Mouse (Mus musculus) spleen, embryonic (tissue): Measurements from ENCODE around the gene Zfp949.

Source experiments
- CTCF ChIA-PET: fragments of 350-600 bp; sonication (Branson Sonifier 250); formaldehyde crosslinking; loops from one replicate; lab custom pipeline; 2022; lab: Charles Lee

Gene Zfp949

GRCm38 (mm10) chr9:88547851-88548613 is at the start of gene Zfp949:
Gene Zfp949, plus strand, starts transcription at chr9:88548020.
- CTCF ChIA-PET: no interaction called here

- CTCF ChIA-PET: no interaction called here
Measured at GRCm38 (mm10) chr9:88500112-88500511, 47.7 kb upstream of the Zfp949 start.

DNA sequence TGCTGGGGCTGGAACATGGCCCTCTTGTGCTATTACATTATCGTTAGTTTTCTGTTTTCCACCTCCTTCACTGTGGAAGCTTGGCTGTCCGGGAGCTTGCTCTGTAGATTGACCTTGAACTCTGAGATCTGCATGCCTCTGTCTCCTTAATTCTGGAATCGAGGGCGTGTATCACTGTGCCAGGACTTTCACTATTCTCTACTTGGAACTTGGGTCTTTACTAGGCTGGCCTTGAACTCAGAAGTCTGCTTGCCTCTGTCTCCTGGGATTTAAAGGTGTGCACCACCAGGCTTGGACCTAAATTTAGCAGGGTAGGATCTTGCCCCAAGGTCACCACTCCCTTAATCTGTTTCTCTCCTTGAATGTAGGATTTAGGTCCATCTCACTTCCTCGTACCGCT is 46.0 kb upstream of the Zfp949 start:
- CTCF ChIA-PET: no interaction called here

GRCm38 (mm10) chr9:88515546-88515945 is 32.3 kb upstream of the Zfp949 start:
- CTCF ChIA-PET: no interaction called here

- CTCF ChIA-PET: no interaction called here
Measured at GRCm38 (mm10) chr9:88516361-88516995, 31.3 kb upstream of the Zfp949 start.

- CTCF ChIA-PET: no interaction called here
Measured at GRCm38 (mm10) chr9:88519390-88520121, 28.3 kb upstream of the Zfp949 start.

- CTCF ChIA-PET: interaction anchor here (0.6 kb wide), 1 partner anchor 99 kb away, joined by 6 read pairs; no protein-coding TSS in a partner anchor
Measured at GRCm38 (mm10) chr9:88520122-88520848, 27.5 kb upstream of the Zfp949 start.

- CTCF ChIA-PET: interaction anchor here (0.6 kb wide), 1 partner anchor 99 kb away, joined by 6 read pairs; no protein-coding TSS in a partner anchor
Measured at GRCm38 (mm10) chr9:88520849-88521483, 26.9 kb upstream of the Zfp949 start.

DNA sequence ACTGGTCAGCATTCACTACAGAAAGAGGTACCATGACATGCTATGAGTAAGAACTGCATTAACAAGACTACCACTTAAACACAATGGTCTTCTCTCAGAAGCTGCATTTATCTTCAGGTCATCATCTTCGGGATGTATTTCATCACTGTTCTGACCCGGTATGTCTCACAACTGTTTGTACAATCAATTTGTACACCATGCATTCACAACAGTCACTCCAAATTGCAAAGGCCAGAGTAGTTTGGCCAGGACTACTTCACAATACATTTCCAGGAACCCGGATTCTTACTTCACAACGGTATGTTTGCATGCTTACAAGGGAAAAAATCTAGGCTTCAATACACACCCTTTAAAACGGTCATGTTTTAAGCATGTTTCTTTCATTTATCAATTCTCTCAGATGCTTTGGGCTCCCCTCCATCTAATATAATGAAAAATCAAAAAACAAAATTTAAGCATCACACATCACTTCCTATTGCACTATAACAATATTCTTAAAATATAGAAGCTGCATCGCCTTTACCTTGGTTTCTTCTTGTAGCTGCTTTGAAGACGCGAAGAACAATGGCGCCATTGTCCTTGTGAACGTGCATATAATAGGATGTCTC is 25.8 kb upstream of the Zfp949 start:
- CTCF ChIA-PET: interaction anchor here (0.6 to 1.0 kb wide), 4 partner anchors 20 to 1934 kb away, joined by 3 to 6 read pairs (median 3); no protein-coding TSS in a partner anchor

GRCm38 (mm10) chr9:88522569-88523334 is 25.1 kb upstream of the Zfp949 start:
- CTCF ChIA-PET: interaction anchor here (0.6 to 1.4 kb wide), 5 partner anchors 20 to 1935 kb away, joined by 3 to 6 read pairs (median 3); partner anchors contain the start of gene Syncrip

- CTCF ChIA-PET: interaction anchor here (1.4 kb wide), 1 partner anchor 41 kb away, joined by 4 read pairs; the partner anchor contains the start of gene Syncrip
Measured at GRCm38 (mm10) chr9:88523335-88523668, 24.5 kb upstream of the Zfp949 start.

GRCm38 (mm10) chr9:88524367-88524766 is 23.5 kb upstream of the Zfp949 start:
- CTCF ChIA-PET: interaction anchor here (0.6 to 1.4 kb wide), 2 partner anchors 42 to 60 kb away, joined by 4 to 5 read pairs; partner anchors contain the start of gene Syncrip

GRCm38 (mm10) chr9:88524796-88525195 is 23.0 kb upstream of the Zfp949 start:
- CTCF ChIA-PET: no interaction called here

DNA sequence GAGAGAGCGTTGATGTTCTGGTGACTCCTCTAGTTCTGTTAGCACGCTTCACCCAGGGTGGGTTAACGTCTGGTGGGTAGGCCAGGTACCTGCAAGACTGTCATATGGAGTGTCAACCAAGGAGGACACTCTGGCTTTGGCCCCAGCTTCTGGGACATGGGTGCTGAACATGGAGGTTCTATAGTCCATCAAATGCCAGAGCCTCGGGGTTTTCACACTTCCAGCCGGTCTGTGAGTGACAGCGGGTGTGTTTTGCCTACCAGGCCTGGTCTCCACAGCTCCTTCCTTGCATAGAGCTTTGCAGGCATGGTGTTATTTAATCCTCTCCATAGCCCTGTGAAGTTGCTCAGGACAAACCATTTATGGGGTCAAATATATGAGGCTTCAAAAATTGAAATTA is 22.5 kb upstream of the Zfp949 start:
- CTCF ChIA-PET: no interaction called here

DNA sequence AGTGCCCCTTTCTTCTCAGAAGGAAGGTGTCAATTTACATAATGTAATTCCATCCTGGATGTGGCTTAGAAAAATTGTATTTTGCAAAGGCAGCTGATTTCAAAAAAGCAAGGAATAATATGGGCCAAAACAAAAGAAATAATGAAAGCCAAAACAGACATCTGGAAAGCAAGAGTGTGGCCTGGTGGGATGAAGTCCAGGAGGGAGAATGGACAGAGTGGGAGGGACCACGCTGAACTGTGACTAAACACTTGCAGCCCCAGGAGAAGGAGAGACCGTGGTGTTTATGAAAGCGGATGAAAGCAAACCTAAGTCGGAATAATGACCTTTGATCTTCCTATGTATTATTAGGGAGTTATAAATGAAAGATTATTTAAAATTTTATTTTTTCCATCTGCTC is 19.9 kb upstream of the Zfp949 start:
- CTCF ChIA-PET: no interaction called here

DNA sequence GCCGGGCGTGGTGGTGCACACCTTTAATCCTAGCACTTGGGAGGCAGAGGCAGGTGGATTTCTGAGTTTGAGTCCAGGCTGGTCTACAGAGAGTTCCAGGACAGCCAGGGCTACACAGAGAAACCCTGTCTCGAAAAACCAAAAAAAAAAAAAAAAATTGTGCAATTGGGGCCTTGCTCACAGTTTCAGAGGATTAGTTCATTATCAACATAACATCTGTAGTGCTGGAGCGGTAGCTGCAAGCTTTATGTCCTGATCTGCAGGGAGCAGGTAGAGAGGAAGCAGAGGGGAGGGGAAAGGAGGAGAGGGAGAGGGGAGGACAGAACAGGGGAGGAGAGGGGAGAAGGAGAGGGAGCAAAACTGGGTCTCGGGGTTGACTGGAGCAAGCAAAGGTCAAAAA is 19.1 kb upstream of the Zfp949 start:
- CTCF ChIA-PET: interaction anchor here (0.6 kb wide), 1 partner anchor 195 kb away, joined by 3 read pairs; no protein-coding TSS in a partner anchor

GRCm38 (mm10) chr9:88529571-88529970 is 18.2 kb upstream of the Zfp949 start:
- CTCF ChIA-PET: no interaction called here

DNA sequence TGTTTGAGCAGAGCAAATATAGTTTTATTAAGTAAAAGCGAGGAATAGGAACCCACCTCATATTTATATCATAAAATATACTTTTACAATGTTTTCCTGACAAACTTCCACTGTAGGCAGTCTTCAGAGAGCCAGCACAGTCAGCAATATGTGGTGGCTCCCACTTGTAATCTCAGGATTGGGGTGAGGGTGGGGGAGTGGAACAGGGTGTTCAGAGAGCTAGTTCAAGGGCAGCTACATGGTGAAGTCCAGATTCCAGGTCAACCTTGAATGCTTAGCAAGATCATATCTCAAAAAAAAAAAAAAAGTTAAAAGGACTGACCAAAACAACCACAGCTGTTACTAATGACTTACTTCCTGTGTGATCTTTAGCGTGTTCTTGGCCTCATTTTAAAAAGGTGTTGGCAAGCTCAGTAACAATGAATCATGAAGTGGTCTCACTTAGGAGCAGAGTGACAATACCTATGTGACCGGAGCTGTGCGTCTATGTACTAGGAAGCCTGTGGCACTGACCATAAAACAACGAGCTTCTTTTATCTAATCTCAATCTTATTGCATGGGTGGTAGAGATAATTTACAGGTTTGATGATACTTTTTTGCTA is 17.7 kb upstream of the Zfp949 start:
- CTCF ChIA-PET: no interaction called here

DNA sequence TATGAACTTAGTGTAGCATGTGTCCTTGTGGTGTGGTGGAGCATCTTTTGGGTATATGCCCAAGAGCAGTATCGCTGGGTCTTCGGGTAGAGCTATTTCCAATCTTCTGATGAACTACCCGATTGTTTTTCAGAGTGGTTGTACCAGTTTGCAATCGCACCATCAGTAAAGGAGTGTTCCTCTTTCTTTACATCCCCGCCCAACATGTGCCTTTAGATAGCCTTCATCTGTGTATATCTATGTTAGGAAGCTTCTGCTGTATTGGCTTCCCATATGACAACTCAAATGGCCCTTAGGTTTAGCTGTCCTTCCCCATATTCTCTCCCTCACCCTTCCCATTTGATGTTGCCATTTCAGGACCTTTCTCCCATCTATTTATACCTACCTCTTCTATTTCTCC is 13.7 kb upstream of the Zfp949 start:
- CTCF ChIA-PET: no interaction called here
